ENCODE assay signal across 8 mouse cellular contexts in the genomic region with DNA sequence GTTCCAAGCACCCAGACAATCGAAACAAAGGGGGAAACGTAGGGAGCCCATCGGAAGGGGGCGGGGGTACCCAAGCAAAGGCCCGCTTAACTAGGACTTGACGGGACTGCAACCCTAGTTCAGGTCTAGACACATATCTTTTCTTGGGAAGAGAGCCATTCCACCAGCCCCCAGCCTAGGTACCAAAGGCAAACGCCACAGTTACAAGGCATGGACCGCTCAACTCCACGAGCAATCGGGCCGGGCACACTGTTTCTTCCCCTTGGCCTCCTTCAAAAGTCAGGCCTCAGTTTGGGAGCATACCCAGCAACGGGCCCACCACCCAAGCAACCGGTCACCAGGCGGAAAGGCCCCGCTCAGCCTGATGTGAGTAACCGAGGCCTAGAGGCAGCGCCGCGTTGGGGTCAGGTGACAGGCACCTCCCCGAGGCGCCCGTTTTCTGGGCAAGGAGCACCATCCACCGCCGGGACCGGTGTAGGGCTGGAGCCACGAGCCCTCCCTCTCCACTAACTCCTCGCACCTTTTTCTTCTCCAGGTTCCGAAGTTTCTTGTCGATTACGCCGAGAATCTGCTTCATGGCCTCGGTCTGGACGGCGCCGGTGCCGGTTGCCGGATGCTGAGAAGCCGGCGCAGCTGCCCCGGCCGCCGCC. TPM values are rescaled to one million over a fixed set of nuclear protein-coding genes. Genes with fewer than 3 reads are reported as not detected.
A peak's percentile ranks its signal among the peaks of the same experiment; 100 is the strongest.
DNase-seq lines count a peak whose midpoint lies in the region; ATAC-seq and TF ChIP-seq lines count a peak whose summit lies in the region.

No protein-coding gene starts in this region.

- intact Hi-C loops in heart, postnatal 14 days (cut with DNase I), result loop anchor here (2.0 to 5.0 kb wide), 3 partner anchors 36 to 176 kb away; partner anchors contain the start of gene Nat10

- no peak for TF ChIP-seq RAD21 in CH12.LX (IDR thresholded peaks at IDR 0.05; ENCODE audit: low read depth, low read length)

- H3K36me3 ChIP-seq in CH12.LX (replicated peaks in 1 of 2; ENCODE audit: control insufficient read depth in 1 of 2, insufficient read depth in 1 of 2, low read length in 1 of 2), result peaks cover 9 to 31% of the 10 kb centered on the region in 2 experiments
- H3K36me3 ChIP-seq in forebrain, embryonic 11.5 days (ENCODE audit: control insufficient read depth, insufficient read depth, low read length), result peaks cover 5% of the 10 kb centered on the region; the same call in 1 of the 2 replicates
- peaks cover 32% of the 10 kb centered on the region for H3K36me3 ChIP-seq in lung, embryonic 14.5 days (ENCODE audit: insufficient read depth)
- peaks cover 7% of the 10 kb centered on the region for H3K36me3 ChIP-seq in neural tube, embryonic 15.5 days

- DNase-seq in CH12.LX (ENCODE audit: extremely low read depth), result peak; percentile 46
- peak; percentile 84 for DNase-seq in brain, embryonic 14.5 days (ENCODE audit: low read depth)
- peak; percentile 82 for DNase-seq in forebrain, embryonic 11.5 days (ENCODE audit: low spot score)
- peak; percentile 58 to 61 for DNase-seq in heart, postnatal 14 days
- peak; percentile 55 for DNase-seq in layer of hippocampus, adult 11-12 months (ENCODE audit: low spot score)
- DNase-seq in lung, embryonic 14.5 days, result peak; percentile 68
- peak; percentile 78 for DNase-seq in testis, postnatal 14 days (ENCODE audit: low spot score)

- TF ChIP-seq POLR2A in CH12.LX (IDR thresholded peaks at IDR 0.05; ENCODE audit: low read depth, low read length), result no peak
- no peak for TF ChIP-seq POLR2A in brain, embryonic 14.5 days (IDR thresholded peaks at IDR 0.05; ENCODE audit: borderline replicate concordance, extremely low read depth, insufficient read depth, insufficient read length, poor library complexity, severe bottlenecking)

- dilution Hi-C loops in CH12.LX (cut with MboI; ENCODE audit: extremely low pct_ligation_motif_present, extremely low pct_unique_long_range_greater_than_20kb, low sequenced_read_pairs), result no loop called here

- no peak for TF ChIP-seq CTCF in CH12.LX (conservative IDR thresholded peaks at IDR 0.05 in 1 of 2, IDR thresholded peaks at IDR 0.05 in 1 of 2; ENCODE audit: low read depth in 2 of 2, low read length in 2 of 2)
- TF ChIP-seq CTCF in brain, embryonic 14.5 days (IDR thresholded peaks at IDR 0.05; ENCODE audit: borderline replicate concordance, extremely low read depth, insufficient read depth, insufficient read length), result no peak
- TF ChIP-seq CTCF in lung, embryonic 14.5 days (IDR thresholded peaks at IDR 0.05; ENCODE audit: low read depth), result no peak

- WGBS in forebrain, embryonic 11.5 days, result 0% methylated on average over 41 of the region's 42 CpGs
- under 1% methylated on average over 42 of the region's 42 CpGs for WGBS in lung, embryonic 14.5 days
- 0% methylated on average over 42 of the region's 42 CpGs for WGBS in neural tube, embryonic 15.5 days

- no peaks in the 10 kb centered on the region for H3K27me3 ChIP-seq in CH12.LX (replicated peaks)
- H3K27me3 ChIP-seq in forebrain, embryonic 11.5 days (ENCODE audit: control insufficient read depth, insufficient read depth, low read length), result no peaks in the 10 kb centered on the region
- no peaks in the 10 kb centered on the region for H3K27me3 ChIP-seq in lung, embryonic 14.5 days (ENCODE audit: insufficient read depth, low read length)
- H3K27me3 ChIP-seq in neural tube, embryonic 15.5 days (replicated peaks), result no peaks in the 10 kb centered on the region

- peak overlapping the region; percentile 99 for H3K9ac ChIP-seq in CH12.LX (ENCODE audit: insufficient read depth, low read depth)
- peak overlapping the region; percentile 99 for H3K9ac ChIP-seq in forebrain, embryonic 11.5 days (ENCODE audit: low read length)
- peak overlapping the region; percentile 99 for H3K9ac ChIP-seq in lung, embryonic 14.5 days
- peak overlapping the region; percentile 96 for H3K9ac ChIP-seq in neural tube, embryonic 15.5 days (replicated peaks)

- TF ChIP-seq EP300 in CH12.LX (IDR thresholded peaks at IDR 0.05; ENCODE audit: low read length), result no peak

- H3K27ac ChIP-seq in CH12.LX (ENCODE audit: insufficient read depth, low read depth), result peak overlapping the region; percentile 91
- peak overlapping the region; percentile 100 for H3K27ac ChIP-seq in forebrain, embryonic 11.5 days (ENCODE audit: low read depth, low read length)
- peak overlapping the region; percentile 100 for H3K27ac ChIP-seq in lung, embryonic 14.5 days (ENCODE audit: low read depth)
- H3K27ac ChIP-seq in neural tube, embryonic 15.5 days (replicated peaks), result peak overlapping the region; percentile 100

- in situ Hi-C loops in CH12.LX (cut with MboI; ENCODE audit: low pct_ligation_motif_present, low pct_unique_long_range_greater_than_20kb, low sequenced_read_pairs), result no loop called here

- H3K9me3 ChIP-seq in CH12.LX (replicated peaks; ENCODE audit: low read length), result no peaks in the 10 kb centered on the region
- H3K9me3 ChIP-seq in forebrain, embryonic 11.5 days (ENCODE audit: control insufficient read depth, low read length), result no peaks in the 10 kb centered on the region
- no peaks in the 10 kb centered on the region for H3K9me3 ChIP-seq in lung, embryonic 14.5 days (ENCODE audit: low read depth, low read length)
- H3K9me3 ChIP-seq in neural tube, embryonic 15.5 days (replicated peaks), result no peaks in the 10 kb centered on the region

- H3K79me2 ChIP-seq in CH12.LX (replicated peaks; ENCODE audit: control insufficient read depth, extremely low read depth, insufficient read depth, poor library complexity, severe bottlenecking), result peaks cover 41% of the 10 kb centered on the region

- no peak overlapping the region for H3K4me2 ChIP-seq in CH12.LX (ENCODE audit: insufficient read depth, low read depth, poor library complexity, severe bottlenecking)
- H3K4me2 ChIP-seq in forebrain, embryonic 11.5 days (ENCODE audit: low read depth, low read length, severe bottlenecking), result peak overlapping the region; percentile 59
- peak overlapping the region; percentile 72 for H3K4me2 ChIP-seq in lung, embryonic 14.5 days
- H3K4me2 ChIP-seq in neural tube, embryonic 15.5 days, result peak overlapping the region; percentile 65

- peaks cover 7 to 47% of the 10 kb centered on the region in 2 experiments for H3K4me1 ChIP-seq in CH12.LX (ENCODE audit: control insufficient read depth in 1 of 2, insufficient read depth in 2 of 2)
- 0 out of 2 replicates have a peak, but pooled peaks cover 6% of the 10 kb centered on the region for H3K4me1 ChIP-seq in forebrain, embryonic 11.5 days (replicated peaks; ENCODE audit: control insufficient read depth, insufficient read depth, low read length)
- H3K4me1 ChIP-seq in lung, embryonic 14.5 days (ENCODE audit: insufficient read depth), result 0 out of 2 replicates have a peak, but pooled peaks cover 5% of the 10 kb centered on the region
- H3K4me1 ChIP-seq in neural tube, embryonic 15.5 days, result peaks cover 36% of the 10 kb centered on the region

- peak; percentile 54 for ATAC-seq in forebrain, embryonic 11.5 days (replicated peaks; ENCODE audit: low FRiP score)
- ATAC-seq in lung, embryonic 14.5 days (ENCODE audit: insufficient read depth), result peak; percentile 44; the same call in 1 of the 2 replicates
- peak; percentile 54 for ATAC-seq in neural tube, embryonic 15.5 days (ENCODE audit: low FRiP score)

- H3K4me3 ChIP-seq in CH12.LX (replicated peaks in 1 of 3; ENCODE audit: low read depth in 2 of 3, low read length in 2 of 3, poor library complexity in 1 of 3), result peak overlapping the region; percentile 76 to 84 (median 82)
- H3K4me3 ChIP-seq in forebrain, embryonic 11.5 days (ENCODE audit: low read depth, low read length), result peak overlapping the region; percentile 97
- H3K4me3 ChIP-seq in lung, embryonic 14.5 days (ENCODE audit: low read depth, low read length), result peak overlapping the region; percentile 98
- peak overlapping the region; percentile 78 for H3K4me3 ChIP-seq in neural tube, embryonic 15.5 days (replicated peaks)

TF ChIP-seq in CH12.LX, 34 proteins besides CTCF, POLR2A, EP300 and RAD21:
- TF ChIP-seq MAFK (IDR thresholded peaks at IDR 0.05; ENCODE audit: insufficient replicate concordance, low read length) (no peak), BHLHE40 (IDR thresholded peaks at IDR 0.05; ENCODE audit: low read depth, low read length) (0 out of 2 replicates have a peak, but pooled peaks have one; percentile 3)

RNA-seq across cellular contexts. Expression of gene Caprin1, which starts 1.1 kb away (rescaled TPM):
- 217 and 260 TPM in 2 replicates for total RNA-seq in CH12.LX (2012; rRNA removed)
- 410 and 422 TPM in 2 replicates for total RNA-seq in CH12.LX (2014; rRNA removed)
- 514 and 537 TPM in 2 replicates for polyA plus RNA-seq in CH12.LX (2012; ENCODE audit: insufficient read length, low read depth)
- polyA plus RNA-seq in brain, embryonic 14.5 days (2012; rRNA removed), result 331 and 389 TPM in 2 replicates
- 638 and 649 TPM in 2 replicates for polyA plus RNA-seq in forebrain, embryonic 11.5 days (2014; fragmentation: Nextera tagmentation; extraction: Ambion mirVana)
- 100 to 1,000 TPM; 211 to 220 TPM for total RNA-seq in heart, postnatal 14 days (2021)
- polyA plus RNA-seq in lung, embryonic 14.5 days (2014; fragmentation: Nextera tagmentation; extraction: Ambion mirVana), result 427 and 438 TPM in 2 replicates
- polyA plus RNA-seq in neural tube, embryonic 15.5 days (2015; fragmentation: Nextera tagmentation; extraction: Ambion mirVana), result 304 and 308 TPM in 2 replicates

RNA-seq across cellular contexts. Expression of gene Nat10, which starts 35.3 kb away (rescaled TPM):
- total RNA-seq in CH12.LX (2012; rRNA removed), result 36.0 and 47.8 TPM in 2 replicates
- 31.0 and 36.7 TPM in 2 replicates for total RNA-seq in CH12.LX (2014; rRNA removed)
- 83.6 and 93.0 TPM in 2 replicates for polyA plus RNA-seq in CH12.LX (2012; ENCODE audit: insufficient read length, low read depth)
- polyA plus RNA-seq in brain, embryonic 14.5 days (2012; rRNA removed), result 58.0 and 74.1 TPM in 2 replicates
- polyA plus RNA-seq in forebrain, embryonic 11.5 days (2014; fragmentation: Nextera tagmentation; extraction: Ambion mirVana), result 31.3 and 38.5 TPM in 2 replicates
- 10 to 100 TPM; 14.5 to 16.7 TPM for total RNA-seq in heart, postnatal 14 days (2021)
- polyA plus RNA-seq in lung, embryonic 14.5 days (2014; fragmentation: Nextera tagmentation; extraction: Ambion mirVana), result 31.7 and 35.6 TPM in 2 replicates
- 18.5 and 23.1 TPM in 2 replicates for polyA plus RNA-seq in neural tube, embryonic 15.5 days (2015; fragmentation: Nextera tagmentation; extraction: Ambion mirVana)

Comparison
In these comparisons a context has a peak if more than half of its experiments do, and no peak if none do; other contexts are left out.
1. Peak in every context shown above with its lines: DNase-seq, ATAC-seq, H3K4me3 ChIP-seq and H3K27ac ChIP-seq.